Mouse (Mus musculus): ENCODE results near the gene Jhy. TPM values are rescaled to one million over a fixed set of nuclear protein-coding genes. Genes with fewer than 3 reads are reported as not detected.

Jhy gene
- polyA plus RNA-seq, 1 experiment from 2014 or later: not detected

- ATAC-seq (ENCODE audit: extremely low read depth, insufficient number of reproducible peaks, low FRiP score, low TSS enrichment): no peak
- H3K4me1 ChIP-seq: no peaks in the 10 kb centered on the region
- no peak overlapping the region for H3K27ac ChIP-seq (replicated peaks)
- H3K27me3 ChIP-seq (replicated peaks): peaks cover 19% of the 10 kb centered on the region
- H3K4me3 ChIP-seq: no peak overlapping the region
- H3K9me3 ChIP-seq: no peaks in the 10 kb centered on the region
- no peak overlapping the region for H3K4me2 ChIP-seq
- H3K36me3 ChIP-seq: no peaks in the 10 kb centered on the region
- H3K9ac ChIP-seq: no peak overlapping the region
- 79% methylated on average over 3 of the region's 3 CpGs for WGBS
Measured at GRCm38 (mm10) chr9:40983758-40984157, 19.8 kb upstream of the Jhy start.

DNA sequence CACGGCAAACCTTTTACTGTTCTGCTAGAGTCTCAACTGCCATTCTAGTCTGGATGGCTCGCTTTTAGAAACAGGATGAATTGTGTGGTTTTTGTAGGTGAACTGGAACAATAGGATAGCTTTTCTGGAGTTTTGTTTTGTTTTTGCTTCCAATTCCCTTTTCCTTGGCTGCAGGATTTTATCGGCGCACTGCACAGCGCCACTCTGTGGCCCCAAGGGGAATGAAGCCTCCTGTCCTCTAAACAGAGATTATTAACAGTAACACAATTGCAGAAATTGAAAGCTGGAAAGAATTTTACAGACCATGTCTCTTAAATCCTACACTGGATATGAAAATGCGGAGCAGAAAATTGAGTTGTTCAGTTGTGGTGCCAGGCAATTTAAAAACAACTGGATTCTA, 18.6 kb upstream of the Jhy start:
- Histone ChIP-seq H3K4me1 (no peaks in the 10 kb centered on the region), H3K9ac (no peak overlapping the region), H3K4me3 (no peak overlapping the region), H3K36me3 (no peaks in the 10 kb centered on the region), H3K9me3 (no peaks in the 10 kb centered on the region), H3K27ac (replicated peaks) (no peak overlapping the region), H3K4me2 (no peak overlapping the region), H3K27me3 (replicated peaks) (peaks cover 17% of the 10 kb centered on the region)
- WGBS: 35% methylated on average over 6 of the region's 6 CpGs
- no peak for ATAC-seq (ENCODE audit: extremely low read depth, insufficient number of reproducible peaks, low FRiP score, low TSS enrichment)

DNA sequence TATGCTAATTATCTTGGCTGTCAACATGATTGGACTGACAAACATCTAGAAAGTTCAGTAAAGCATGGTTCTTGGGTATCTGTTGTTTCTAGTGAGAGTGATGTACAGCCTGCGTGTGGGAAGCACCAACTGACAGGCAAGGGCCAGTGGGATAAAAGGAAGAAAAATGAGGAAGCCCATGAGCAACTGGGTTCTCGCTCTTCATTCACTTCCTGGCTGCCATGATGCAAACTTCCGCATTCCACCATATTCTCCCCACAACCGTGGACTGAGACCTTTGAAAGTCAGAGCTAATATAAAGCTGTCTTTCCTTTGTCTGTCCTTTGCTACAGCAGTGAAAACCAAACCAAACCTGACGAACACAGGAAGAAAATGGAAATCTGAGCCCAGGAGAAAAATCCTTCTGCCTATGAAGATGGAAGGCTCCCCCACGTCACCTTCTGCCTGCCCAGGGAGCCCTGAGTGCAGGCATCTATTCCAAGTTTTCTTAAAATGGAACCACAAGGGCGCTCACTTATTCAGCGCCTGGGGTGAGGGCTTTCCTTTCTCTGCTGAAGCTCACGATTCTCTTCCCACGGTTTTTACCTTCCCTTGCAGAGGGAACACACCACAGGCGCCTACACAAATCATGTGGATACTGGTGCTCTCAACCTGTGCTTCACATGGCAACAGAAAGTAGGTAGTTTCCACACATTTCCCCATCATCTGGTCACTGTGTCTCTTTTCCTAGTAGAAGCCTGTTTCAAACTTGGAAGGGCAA, 10.3 kb upstream of the Jhy start:
- Histone ChIP-seq H3K4me1 (no peaks in the 10 kb centered on the region), H3K36me3 (no peaks in the 10 kb centered on the region), H3K27me3 (replicated peaks) (peaks cover 4% of the 10 kb centered on the region; the same call in 1 of the 2 replicates), H3K27ac (replicated peaks) (no peak overlapping the region), H3K4me2 (no peak overlapping the region), H3K9ac (no peak overlapping the region), H3K9me3 (0 out of 2 replicates have a peak, but pooled peaks cover 4% of the 10 kb centered on the region), H3K4me3 (no peak overlapping the region)
- WGBS: 68% methylated on average over 11 of the region's 11 CpGs
- no peak for ATAC-seq (ENCODE audit: extremely low read depth, insufficient number of reproducible peaks, low FRiP score, low TSS enrichment)

- H3K36me3 ChIP-seq: no peaks in the 10 kb centered on the region
- H3K4me1 ChIP-seq: peaks cover 9% of the 10 kb centered on the region
- no peak for ATAC-seq (ENCODE audit: extremely low read depth, insufficient number of reproducible peaks, low FRiP score, low TSS enrichment)
- no peak overlapping the region for H3K27ac ChIP-seq (replicated peaks)
- peaks cover 71% of the 10 kb centered on the region for H3K27me3 ChIP-seq (replicated peaks)
- peak overlapping the region; percentile 54 for H3K4me3 ChIP-seq
- WGBS: 19% methylated on average over 7 of the region's 7 CpGs
- peak overlapping the region; percentile 82 for H3K4me2 ChIP-seq
- no peaks in the 10 kb centered on the region for H3K9me3 ChIP-seq
- H3K9ac ChIP-seq: peak overlapping the region; percentile 71; the same call in 1 of the 2 replicates
Measured at GRCm38 (mm10) chr9:40964418-40964714, 448 bp upstream of the Jhy start.

DNA sequence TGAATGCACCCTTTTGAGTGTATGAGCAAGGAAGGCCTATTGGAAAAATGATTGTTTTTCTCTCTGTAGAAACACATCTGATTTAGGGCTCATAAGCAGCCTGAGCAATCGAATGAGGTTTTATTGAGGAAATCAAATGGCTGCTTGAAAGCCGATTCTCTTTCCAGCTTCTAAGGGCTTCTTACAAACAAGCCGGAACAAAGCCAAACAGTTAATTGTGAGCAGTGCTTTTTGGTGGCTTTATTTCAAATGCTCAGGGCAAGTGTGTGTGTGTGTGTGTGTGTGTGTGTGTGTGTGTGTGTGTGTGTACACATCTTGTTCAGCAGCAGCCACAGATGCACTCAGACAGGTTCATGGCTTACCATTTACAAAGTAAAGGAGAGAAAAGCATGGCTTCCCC, 2.5 kb downstream of the Jhy start:
- Histone ChIP-seq H3K27ac (replicated peaks) (no peak overlapping the region), H3K27me3 (replicated peaks) (peaks cover 70% of the 10 kb centered on the region), H3K9me3 (0 out of 2 replicates have a peak, but pooled peaks cover 3% of the 10 kb centered on the region), H3K4me2 (no peak overlapping the region), H3K9ac (no peak overlapping the region), H3K4me3 (no peak overlapping the region), H3K4me1 (peaks cover 9% of the 10 kb centered on the region), H3K36me3 (no peaks in the 10 kb centered on the region)
- no peak for ATAC-seq (ENCODE audit: extremely low read depth, insufficient number of reproducible peaks, low FRiP score, low TSS enrichment)
- 85% methylated on average over 3 of the region's 3 CpGs for WGBS

GRCm38 (mm10) chr9:40949039-40949615, 14.8 kb downstream of the Jhy start:
- no peak overlapping the region for H3K4me2 ChIP-seq
- no peaks in the 10 kb centered on the region; the same call in 1 of the 2 replicates for H3K4me1 ChIP-seq
- no peaks in the 10 kb centered on the region for H3K9me3 ChIP-seq
- no peak overlapping the region for H3K9ac ChIP-seq
- ATAC-seq (ENCODE audit: extremely low read depth, insufficient number of reproducible peaks, low FRiP score, low TSS enrichment): no peak
- no peak overlapping the region for H3K27ac ChIP-seq (replicated peaks)
- peaks cover 24% of the 10 kb centered on the region for H3K27me3 ChIP-seq (replicated peaks)
- 65% methylated on average over 18 of the region's 18 CpGs for WGBS
- no peaks in the 10 kb centered on the region for H3K36me3 ChIP-seq
- H3K4me3 ChIP-seq: no peak overlapping the region

- H3K27ac ChIP-seq (replicated peaks): no peak overlapping the region
- H3K4me3 ChIP-seq: no peak overlapping the region
- no peak for ATAC-seq (ENCODE audit: extremely low read depth, insufficient number of reproducible peaks, low FRiP score, low TSS enrichment)
- WGBS: 73% methylated on average over 6 of the region's 6 CpGs
- no peak overlapping the region for H3K4me2 ChIP-seq
- no peaks in the 10 kb centered on the region for H3K36me3 ChIP-seq
- peaks cover 24% of the 10 kb centered on the region for H3K27me3 ChIP-seq (replicated peaks)
- H3K9ac ChIP-seq: no peak overlapping the region
- no peaks in the 10 kb centered on the region; the same call in 1 of the 2 replicates for H3K4me1 ChIP-seq
- no peaks in the 10 kb centered on the region for H3K9me3 ChIP-seq
Measured at GRCm38 (mm10) chr9:40948473-40948872, 15.4 kb downstream of the Jhy start.

DNA sequence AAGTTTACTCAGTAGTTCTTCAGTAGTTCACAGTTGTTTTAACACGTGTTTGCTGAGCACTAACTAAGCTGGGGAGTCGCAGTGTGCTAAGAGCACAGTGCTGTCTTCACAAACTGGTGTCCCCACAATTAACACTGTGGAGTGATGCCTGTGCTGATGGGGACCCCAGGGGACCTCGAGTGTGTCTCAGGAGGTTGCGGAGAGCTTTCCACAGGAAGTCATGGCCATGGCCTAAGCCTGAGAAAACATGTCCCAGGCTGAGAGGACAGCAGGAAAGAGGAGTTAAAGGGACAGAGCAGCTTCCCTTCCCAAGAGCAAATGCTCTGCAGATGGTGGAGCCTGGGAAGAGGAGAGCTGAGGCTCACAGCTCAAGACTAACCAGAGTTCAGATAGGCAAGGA, 16.8 kb downstream of the Jhy start:
- no peak overlapping the region for H3K4me3 ChIP-seq
- no peaks in the 10 kb centered on the region; the same call in 1 of the 2 replicates for H3K4me1 ChIP-seq
- WGBS: 39% methylated on average over 4 of the region's 4 CpGs
- no peak overlapping the region for H3K4me2 ChIP-seq
- H3K27ac ChIP-seq (replicated peaks): no peak overlapping the region
- H3K9me3 ChIP-seq: no peaks in the 10 kb centered on the region
- no peak overlapping the region for H3K9ac ChIP-seq
- H3K36me3 ChIP-seq: no peaks in the 10 kb centered on the region
- ATAC-seq (ENCODE audit: extremely low read depth, insufficient number of reproducible peaks, low FRiP score, low TSS enrichment): no peak
- peaks cover 21% of the 10 kb centered on the region for H3K27me3 ChIP-seq (replicated peaks)

- H3K4me3 ChIP-seq: no peak overlapping the region
- H3K4me2 ChIP-seq: no peak overlapping the region
- WGBS: 52% methylated on average over 7 of the region's 7 CpGs
- no peaks in the 10 kb centered on the region for H3K9me3 ChIP-seq
- H3K36me3 ChIP-seq: no peaks in the 10 kb centered on the region
- 0 out of 2 replicates have a peak, but pooled peaks cover 4% of the 10 kb centered on the region for H3K27me3 ChIP-seq (replicated peaks)
- H3K9ac ChIP-seq: no peak overlapping the region
- no peak for ATAC-seq (ENCODE audit: extremely low read depth, insufficient number of reproducible peaks, low FRiP score, low TSS enrichment)
- H3K4me1 ChIP-seq: no peaks in the 10 kb centered on the region
- H3K27ac ChIP-seq (replicated peaks): no peak overlapping the region
Measured at GRCm38 (mm10) chr9:40937425-40937824, 26.5 kb downstream of the Jhy start.

DNA sequence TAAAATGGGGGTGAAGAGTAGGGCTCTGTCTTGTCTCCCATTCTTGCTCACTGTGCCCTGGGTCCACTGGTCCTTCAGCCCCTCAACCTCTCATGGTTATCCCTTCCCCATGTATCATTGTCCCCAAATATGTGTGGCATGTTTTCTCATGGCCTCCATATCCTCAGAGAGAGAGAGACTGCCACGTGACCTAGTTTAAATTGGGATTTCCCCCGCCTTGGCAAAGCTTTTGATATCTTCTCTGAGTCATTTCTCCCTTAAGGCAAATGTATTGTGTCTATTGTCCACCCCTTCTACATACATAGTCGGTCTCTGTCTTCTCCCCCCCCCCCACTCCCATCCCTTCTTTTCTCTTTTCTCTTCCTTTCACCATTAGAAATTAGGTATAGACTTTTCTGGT, 30.6 kb downstream of the Jhy start:
- H3K4me1 ChIP-seq: no peaks in the 10 kb centered on the region
- no peak overlapping the region for H3K9ac ChIP-seq
- H3K4me2 ChIP-seq: no peak overlapping the region
- no peaks in the 10 kb centered on the region for H3K36me3 ChIP-seq
- no peak for ATAC-seq (ENCODE audit: extremely low read depth, insufficient number of reproducible peaks, low FRiP score, low TSS enrichment)
- WGBS: 58% methylated on average over 3 of the region's 3 CpGs
- H3K27me3 ChIP-seq (replicated peaks): 0 out of 2 replicates have a peak, but pooled peaks cover 6% of the 10 kb centered on the region
- no peaks in the 10 kb centered on the region for H3K9me3 ChIP-seq
- H3K4me3 ChIP-seq: no peak overlapping the region
- no peak overlapping the region for H3K27ac ChIP-seq (replicated peaks)

GRCm38 (mm10) chr9:40927351-40927980, 36.5 kb downstream of the Jhy start:
- H3K27ac ChIP-seq (replicated peaks): no peak overlapping the region
- 0 out of 2 replicates have a peak, but pooled peaks cover 2% of the 10 kb centered on the region for H3K27me3 ChIP-seq (replicated peaks)
- no peak overlapping the region for H3K4me2 ChIP-seq
- ATAC-seq (ENCODE audit: extremely low read depth, insufficient number of reproducible peaks, low FRiP score, low TSS enrichment): no peak
- no peaks in the 10 kb centered on the region for H3K9me3 ChIP-seq
- WGBS: 81% methylated on average over 17 of the region's 17 CpGs
- no peaks in the 10 kb centered on the region for H3K36me3 ChIP-seq
- no peak overlapping the region for H3K9ac ChIP-seq
- H3K4me1 ChIP-seq: 0 out of 2 replicates have a peak, but pooled peaks cover 4% of the 10 kb centered on the region
- H3K4me3 ChIP-seq: no peak overlapping the region
